Mouse (Mus musculus) myocyte (in vitro differentiated cells): ENCODE measurements around the gene Onecut1. TPM values are rescaled to one million over a fixed set of nuclear protein-coding genes. Genes with fewer than 3 reads are reported as not detected.

ENCODE experiments used
- H3K27me3 ChIP-seq: one replicate; pipeline ENCODE4 v1.6.1; 2011; ENCODE audit not compliant: control insufficient read depth, insufficient read depth, insufficient read length
- H3K36me3 ChIP-seq: one replicate; pipeline ENCODE4 v1.6.1; 2011; ENCODE audit not compliant: control insufficient read depth, insufficient read depth
- H3K4me2 ChIP-seq: one replicate; pipeline ENCODE4 v1.6.1; 2011; ENCODE audit warnings: low read depth, control low read depth
- H3K4me3 ChIP-seq: one replicate; pipeline ENCODE4 v1.5.1; 2011; ENCODE audit warnings: mild to moderate bottlenecking, control low read depth, moderate library complexity
- H3K79me2 ChIP-seq: one replicate; pipeline ENCODE4 v1.6.1; 2011; ENCODE audit not compliant: control insufficient read depth, insufficient read depth
- H3ac ChIP-seq: one replicate; pipeline ENCODE4 v1.6.1; 2011; ENCODE audit not compliant: control insufficient read depth, insufficient read length
- CEBPB ChIP-seq: IDR thresholded peaks from 2 replicates; pipeline ENCODE4 v1.6.1; 2011; ENCODE audit warnings: mild to moderate bottlenecking, moderate library complexity; ENCODE audit not compliant: poor library complexity, insufficient read depth, severe bottlenecking
- E2F4 ChIP-seq: IDR thresholded peaks from one replicate; pipeline ENCODE4 v1.6.1; 2011; ENCODE audit warnings: mild to moderate bottlenecking, control low read depth, moderate library complexity; ENCODE audit not compliant: insufficient read depth
- MAX ChIP-seq: IDR thresholded peaks from one replicate; pipeline ENCODE4 v1.6.1; 2011; ENCODE audit warnings: low read depth, mild to moderate bottlenecking, control low read depth
- MYOD1 ChIP-seq, 3 experiments: IDR thresholded peaks; one replicate each; pipeline ENCODE4 v1.6.1; 2011; ENCODE audit warnings: control low read depth in 2 of 3, low read depth in 2 of 3, mild to moderate bottlenecking in 2 of 3, moderate library complexity in 1 of 3; ENCODE audit not compliant: insufficient read length in 2 of 3, control insufficient read depth in 1 of 3
- MYOG ChIP-seq, 3 experiments: IDR thresholded peaks; one replicate each; pipeline ENCODE4 v1.6.1; 2011; ENCODE audit warnings: control low read depth in 2 of 3, low read depth in 2 of 3, mild to moderate bottlenecking in 2 of 3; ENCODE audit not compliant: insufficient read length in 2 of 3, control insufficient read depth in 1 of 3, insufficient read depth in 1 of 3
- POLR2A ChIP-seq: IDR thresholded peaks from one replicate; pipeline ENCODE4 v1.6.1; 2011; ENCODE audit warnings: low read depth, mild to moderate bottlenecking, control low read depth, moderate library complexity; ENCODE audit not compliant: insufficient read length
- POLR2AphosphoS2 ChIP-seq: IDR thresholded peaks from one replicate; pipeline ENCODE4 v1.6.1; 2011; ENCODE audit warnings: low read depth, control low read depth; ENCODE audit not compliant: insufficient read length
- REST ChIP-seq: IDR thresholded peaks from one replicate; pipeline ENCODE4 v1.6.1; 2011; ENCODE audit warnings: mild to moderate bottlenecking, control low read depth, moderate library complexity; ENCODE audit not compliant: insufficient read depth, insufficient read length
- SRF ChIP-seq: IDR thresholded peaks from one replicate; pipeline ENCODE4 v1.6.1; 2011; ENCODE audit warnings: low read depth; ENCODE audit not compliant: control insufficient read depth, insufficient read length
- TCF12 ChIP-seq: IDR thresholded peaks from one replicate; pipeline ENCODE4 v1.6.1; 2011; ENCODE audit warnings: mild to moderate bottlenecking, control low read depth; ENCODE audit not compliant: poor library complexity, insufficient read depth, severe bottlenecking
- TCF3 ChIP-seq: IDR thresholded peaks from one replicate; pipeline ENCODE4 v1.6.1; 2011; ENCODE audit warnings: low read depth, control low read depth; ENCODE audit not compliant: insufficient read length
- USF1 ChIP-seq: IDR thresholded peaks from one replicate; pipeline ENCODE4 v1.6.1; 2011; ENCODE audit warnings: low read depth, mild to moderate bottlenecking, control low read depth, moderate library complexity
- polyA plus RNA-seq: library from polyadenylated mRNA; unstranded; fragments of >200 nt; fragmentation: generic; extraction: Trizol; gene quantifications from one replicate; pipeline ENCODE4 v1.2.1, GENCODE M21; 2012; ENCODE audit warnings: missing spikeins

The Onecut1 gene
- polyA plus RNA-seq, 1 experiment = not detected

DNA sequence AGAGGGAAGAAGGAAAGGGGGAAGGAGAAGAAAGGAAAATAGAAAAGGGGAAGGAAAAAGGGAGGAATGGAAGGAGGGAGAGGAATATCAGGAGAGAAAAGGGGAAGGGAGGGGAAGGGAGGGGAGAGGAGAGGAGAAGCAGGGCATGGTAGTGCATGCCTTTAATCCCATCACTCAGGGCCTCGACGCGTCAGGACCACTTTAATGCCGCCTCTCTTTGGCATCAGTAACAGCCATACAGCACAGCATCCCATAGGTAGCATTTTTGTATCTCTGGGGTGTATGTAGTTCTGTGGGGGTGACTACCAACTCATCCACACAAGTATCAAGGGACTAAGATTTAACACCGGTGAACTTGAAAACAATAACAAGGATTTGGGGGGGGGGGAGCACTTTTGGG lies 68.9 kb downstream of the Onecut1 start:
- Histone ChIP-seq H3K27me3 (no peaks in the 10 kb centered on the region), H3ac (no peak overlapping the region), H3K4me2 (no peak overlapping the region), H3K36me3 (no peaks in the 10 kb centered on the region), H3K79me2 (no peaks in the 10 kb centered on the region), H3K4me3 (no peak overlapping the region)
- TF ChIP-seq REST (no peak), MAX (no peak), POLR2A (no peak), CEBPB (no peak), TCF3 (no peak), POLR2AphosphoS2 (no peak), MYOG (IDR thresholded peaks at IDR 0.05; ENCODE audit: control insufficient read depth in 1 of 3, insufficient read depth in 1 of 3, insufficient read length in 2 of 3, low read depth in 2 of 3) (no peak), SRF (no peak), E2F4 (no peak), USF1 (no peak), TCF12 (no peak), MYOD1 (IDR thresholded peaks at IDR 0.05; ENCODE audit: control insufficient read depth in 1 of 3, insufficient read length in 2 of 3, low read depth in 2 of 3) (no peak)

DNA sequence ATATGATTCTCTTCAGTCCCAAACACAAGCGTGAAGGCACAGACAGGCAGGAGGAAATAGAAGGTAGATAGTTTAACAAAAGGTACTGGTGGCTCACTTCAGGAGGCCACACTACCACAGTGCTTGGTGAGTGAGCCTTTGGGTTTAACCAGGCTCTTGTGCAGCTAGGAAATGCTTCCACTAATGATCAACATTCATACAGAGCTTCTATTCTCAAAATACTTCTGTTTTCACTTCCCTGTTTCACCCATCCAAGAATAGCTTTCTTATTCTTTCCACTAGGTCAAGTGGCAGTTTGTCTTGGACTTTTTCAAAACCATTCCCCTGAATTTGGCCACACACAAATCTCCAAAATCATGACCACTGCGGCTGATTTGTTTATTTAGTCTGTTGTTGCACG lies 73.6 kb downstream of the Onecut1 start:
- no peaks in the 10 kb centered on the region for H3K79me2 ChIP-seq
- H3K36me3 ChIP-seq = no peaks in the 10 kb centered on the region
- no peaks in the 10 kb centered on the region for H3K27me3 ChIP-seq
- TF ChIP-seq MYOD1 (IDR thresholded peaks at IDR 0.05; ENCODE audit: control insufficient read depth in 1 of 3, insufficient read length in 2 of 3, low read depth in 2 of 3) (no peak), POLR2AphosphoS2 (no peak), CEBPB (no peak), USF1 (no peak), TCF12 (no peak), MYOG (IDR thresholded peaks at IDR 0.05; ENCODE audit: control insufficient read depth in 1 of 3, insufficient read depth in 1 of 3, insufficient read length in 2 of 3, low read depth in 2 of 3) (no peak), TCF3 (no peak), E2F4 (no peak), POLR2A (no peak)
- no peak overlapping the region for H3K4me2 ChIP-seq
- no peak overlapping the region for H3ac ChIP-seq
- no peak overlapping the region for H3K4me3 ChIP-seq

DNA sequence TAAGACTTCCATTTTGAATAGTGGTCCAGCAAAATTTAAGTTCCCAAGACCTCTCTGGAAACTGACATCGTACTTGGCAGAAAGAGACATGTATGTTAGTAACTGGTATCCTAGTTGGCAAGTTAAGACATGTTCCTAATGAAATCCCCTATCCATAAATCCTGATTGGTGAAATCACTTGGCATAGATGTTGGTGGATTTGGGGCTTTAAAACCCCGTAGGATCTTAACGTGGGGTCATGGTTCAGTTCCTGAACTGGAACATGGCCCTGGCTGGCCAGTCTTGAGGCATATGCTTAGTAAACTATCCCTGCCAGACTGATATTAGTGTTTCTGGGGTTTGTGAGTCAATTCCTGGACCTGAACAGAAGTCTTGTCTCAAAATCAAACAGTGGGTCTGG lies 76.0 kb downstream of the Onecut1 start:
- Histone ChIP-seq H3K36me3 (no peaks in the 10 kb centered on the region), H3ac (no peak overlapping the region), H3K4me2 (no peak overlapping the region), H3K79me2 (no peaks in the 10 kb centered on the region), H3K4me3 (no peak overlapping the region), H3K27me3 (no peaks in the 10 kb centered on the region)
- TF ChIP-seq REST (no peak), TCF12 (no peak), POLR2AphosphoS2 (no peak), MYOG (IDR thresholded peaks at IDR 0.05; ENCODE audit: control insufficient read depth in 1 of 3, insufficient read depth in 1 of 3, insufficient read length in 2 of 3, low read depth in 2 of 3) (no peak), TCF3 (no peak), MYOD1 (IDR thresholded peaks at IDR 0.05; ENCODE audit: control insufficient read depth in 1 of 3, insufficient read length in 2 of 3, low read depth in 2 of 3) (no peak), CEBPB (no peak), POLR2A (no peak), USF1 (no peak), SRF (no peak), MAX (no peak), E2F4 (no peak)

DNA sequence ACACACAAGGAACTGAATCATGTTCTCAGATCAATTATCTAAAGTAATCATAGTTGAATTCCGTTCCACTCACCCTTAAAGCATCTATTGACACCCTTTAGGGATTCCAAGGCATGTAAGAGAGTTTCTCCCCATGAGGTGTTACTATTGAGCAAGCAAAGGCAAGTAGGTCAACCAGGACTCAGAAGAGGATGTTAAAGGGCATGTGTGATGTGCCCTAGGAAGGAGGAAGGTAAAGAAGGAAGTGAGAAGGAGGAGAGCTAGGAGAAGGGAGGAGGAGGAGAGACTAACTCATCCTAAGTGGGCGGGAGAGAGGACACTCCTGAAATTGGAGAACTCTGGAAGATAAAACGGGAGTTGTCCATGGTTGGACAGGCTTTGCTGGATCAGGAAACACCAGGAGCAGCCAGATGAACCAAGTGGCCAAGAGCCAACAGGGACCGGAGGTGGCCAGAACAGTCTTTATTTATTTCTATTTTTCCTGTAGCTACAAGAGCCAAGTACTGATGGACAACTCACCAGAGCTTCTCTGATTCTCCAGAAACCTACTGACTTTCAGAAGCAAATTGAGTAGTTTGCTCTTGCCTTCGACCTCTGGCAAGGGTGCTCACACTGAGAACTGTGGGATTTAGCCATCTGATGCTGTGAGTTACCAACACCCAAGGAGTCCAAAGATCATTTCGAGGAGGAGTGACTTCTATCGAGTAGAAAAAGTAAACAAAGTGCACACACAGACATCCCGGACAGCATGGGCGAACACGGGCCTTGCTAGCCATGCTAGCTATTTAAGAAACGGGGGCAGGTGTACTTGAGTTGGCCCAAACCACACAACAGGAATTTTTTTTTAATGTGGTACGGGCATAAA lies 77.2 kb downstream of the Onecut1 start:
- Histone ChIP-seq H3K4me3 (no peak overlapping the region), H3K36me3 (no peaks in the 10 kb centered on the region), H3K79me2 (no peaks in the 10 kb centered on the region), H3K4me2 (no peak overlapping the region), H3ac (no peak overlapping the region), H3K27me3 (no peaks in the 10 kb centered on the region)
- TF ChIP-seq MYOG (IDR thresholded peaks at IDR 0.05; ENCODE audit: control insufficient read depth in 1 of 3, insufficient read depth in 1 of 3, insufficient read length in 2 of 3, low read depth in 2 of 3) = no peak
- no peak for TF ChIP-seq MAX
- TF ChIP-seq MYOD1 (IDR thresholded peaks at IDR 0.05; ENCODE audit: control insufficient read depth in 1 of 3, insufficient read length in 2 of 3, low read depth in 2 of 3) = no peak
- no peak for TF ChIP-seq REST
- no peak for TF ChIP-seq TCF12
- TF ChIP-seq E2F4 = no peak
- TF ChIP-seq POLR2AphosphoS2 = no peak
- TF ChIP-seq CEBPB = no peak
- no peak for TF ChIP-seq POLR2A
- no peak for TF ChIP-seq USF1
- no peak for TF ChIP-seq SRF
- TF ChIP-seq TCF3 = no peak

Other genes with a start within 250 kb of the Onecut1 start
- gene Fam214a, start 91.0 kb downstream of the Onecut1 start, polyA plus RNA-seq = 2.6 TPM
- 160 TPM for gene Arpp19, start 175.7 kb downstream of the Onecut1 start, polyA plus RNA-seq
- gene Myo5a, start 209.1 kb downstream of the Onecut1 start, polyA plus RNA-seq = 15.4 TPM